In the genomic region with DNA sequence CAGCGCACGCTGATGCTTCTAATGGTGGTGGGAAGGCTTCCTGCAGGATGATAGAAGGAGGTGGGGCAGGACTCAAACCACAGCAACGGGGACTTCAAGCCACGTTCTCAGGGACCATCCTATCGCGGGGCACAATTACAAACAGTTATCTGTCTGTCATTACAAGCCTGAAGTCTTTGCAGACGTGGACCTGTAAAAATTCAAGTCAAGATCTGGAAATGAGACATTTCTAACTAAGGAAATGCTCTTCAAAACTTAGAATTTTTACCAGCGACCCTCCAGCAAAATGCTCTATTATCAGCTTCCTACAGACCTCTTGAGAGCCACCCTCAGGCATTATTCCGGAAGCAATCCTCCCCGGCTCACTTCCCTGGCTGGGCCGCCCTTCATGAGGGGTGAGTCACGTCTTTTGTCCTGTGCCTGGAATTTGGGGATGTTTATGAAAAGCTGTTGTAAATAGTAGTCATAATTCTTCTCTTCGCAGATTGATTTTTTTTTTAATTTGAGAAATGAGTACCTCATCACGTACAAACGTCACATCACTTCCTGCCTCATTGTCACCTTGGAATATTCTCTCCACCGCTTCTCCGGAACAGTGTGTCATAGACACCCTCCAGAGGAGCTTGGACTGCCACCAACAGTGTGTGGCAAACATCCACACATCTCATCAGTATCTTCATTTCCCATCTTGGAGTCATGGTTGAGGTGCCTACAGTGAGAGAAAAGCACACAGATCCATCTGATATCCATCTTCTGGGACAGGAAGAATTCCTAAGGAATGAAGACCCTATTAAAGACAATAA, we compare ENCODE assay signal across 9 mouse cellular contexts. TPM values are rescaled to one million over a fixed set of nuclear protein-coding genes. Genes with fewer than 3 reads are reported as not detected.
DNase-seq lines count a peak whose midpoint lies in the region; ATAC-seq and TF ChIP-seq lines count a peak whose summit lies in the region.
"Had no signal": no experiment of that assay in that cellular context is flagged by ENCODE, and none has a peak within 500 bp of the region (broad histone marks: within the 10 kb centered on the region; RNA-seq: fewer than 3 reads in every experiment).

No protein-coding gene starts in this region.

- 0 out of 2 replicates have a peak overlapping the region, but pooled peaks have one; percentile 3 for H3K4me2 ChIP-seq in heart, embryonic 14.5 days (ENCODE audit: low read length)
- H3K4me2 ChIP-seq in forebrain, postnatal 0 days (ENCODE audit: low read depth), result no peak overlapping the region
- H3K4me2 ChIP-seq: hindbrain, embryonic 13.5 days had no signal

- WGBS in heart, embryonic 10.5 days, result 56% methylated on average over 17 of the region's 17 CpGs
- WGBS in heart, embryonic 14.5 days, result 49% methylated on average over 17 of the region's 17 CpGs
- 77% methylated on average over 17 of the region's 17 CpGs for WGBS in forebrain, postnatal 0 days

- no peaks in the 10 kb centered on the region for H3K27me3 ChIP-seq in heart, embryonic 10.5 days (ENCODE audit: insufficient read depth, poor library complexity, severe bottlenecking)
- H3K27me3 ChIP-seq in heart, embryonic 14.5 days (ENCODE audit: control insufficient read depth, insufficient read depth, low read length), result no peaks in the 10 kb centered on the region
- no peaks in the 10 kb centered on the region for H3K27me3 ChIP-seq in forebrain, postnatal 0 days (ENCODE audit: insufficient read depth, low read length)
- H3K27me3 ChIP-seq: hindbrain, embryonic 13.5 days had no signal

- no peaks in the 10 kb centered on the region for H3K36me3 ChIP-seq in heart, embryonic 10.5 days
- H3K36me3 ChIP-seq in heart, embryonic 14.5 days (ENCODE audit: control insufficient read depth, insufficient read depth, low read length), result no peaks in the 10 kb centered on the region
- no peaks in the 10 kb centered on the region for H3K36me3 ChIP-seq in forebrain, postnatal 0 days (ENCODE audit: insufficient read depth)
- H3K36me3 ChIP-seq: hindbrain, embryonic 13.5 days had no signal

- peak; percentile 35 to 69 for DNase-seq in heart, adult 18-20 months
- DNase-seq in heart, embryonic 10.5 days (ENCODE audit: low spot score), result no peak
- DNase-seq in kidney, postnatal 25 days, result peak; percentile 49 to 82
- DNase-seq in lung, postnatal 4 days, result peak; percentile 64 to 84
- DNase-seq in cerebellum, adult 8-10 months, result no peak
- no peak for DNase-seq in gastrocnemius, postnatal 4 days (ENCODE audit: low spot score in 2 of 2)
- DNase-seq in forebrain, postnatal 0 days, result no peak

- peak; percentile 46; the same call in 1 of the 2 replicates for ATAC-seq in heart, embryonic 14.5 days (ENCODE audit: insufficient number of reproducible peaks, insufficient read depth, low FRiP score, low read depth)
- no peak for ATAC-seq in forebrain, postnatal 0 days

- H3K4me3 ChIP-seq in heart, embryonic 10.5 days, result no peak overlapping the region
- H3K4me3 ChIP-seq in heart, embryonic 14.5 days (ENCODE audit: control insufficient read depth in 1 of 2, insufficient read depth in 1 of 2, low read depth in 1 of 2, low read length in 2 of 2), result no peak overlapping the region
- H3K4me3 ChIP-seq in forebrain, postnatal 0 days (ENCODE audit: low read depth, low read length), result no peak overlapping the region
- H3K4me3 ChIP-seq: hindbrain, embryonic 13.5 days had no signal

- H3K4me1 ChIP-seq in heart, embryonic 10.5 days, result peaks cover 12% of the 10 kb centered on the region
- H3K4me1 ChIP-seq in heart, embryonic 14.5 days (ENCODE audit: control insufficient read depth in 2 of 2, insufficient read depth in 2 of 2, low read length in 2 of 2), result peaks cover 0 to 8% of the 10 kb centered on the region in 2 experiments; a peak in 1 of 4 replicates
- H3K4me1 ChIP-seq in forebrain, postnatal 0 days (ENCODE audit: insufficient read depth), result no peaks in the 10 kb centered on the region
- H3K4me1 ChIP-seq: hindbrain, embryonic 13.5 days had no signal

- no peak overlapping the region for H3K9ac ChIP-seq in heart, embryonic 14.5 days (ENCODE audit: low read length)
- no peak overlapping the region for H3K9ac ChIP-seq in forebrain, postnatal 0 days
- H3K9ac ChIP-seq: hindbrain, embryonic 13.5 days had no signal

- H3K27ac ChIP-seq in heart, embryonic 10.5 days, result no peak overlapping the region
- H3K27ac ChIP-seq in heart, embryonic 14.5 days (replicated peaks in 1 of 2; ENCODE audit: control insufficient read depth in 1 of 2, insufficient read depth in 1 of 2, low read depth in 2 of 2, low read length in 2 of 2), result peak overlapping the region; percentile 47 to 64
- H3K27ac ChIP-seq in forebrain, postnatal 0 days (ENCODE audit: low read depth, low read length), result no peak overlapping the region
- H3K27ac ChIP-seq: hindbrain, embryonic 13.5 days had no signal

- no peaks in the 10 kb centered on the region for H3K9me3 ChIP-seq in heart, embryonic 10.5 days
- no peaks in the 10 kb centered on the region for H3K9me3 ChIP-seq in heart, embryonic 14.5 days (ENCODE audit: control insufficient read depth, low read length)
- H3K9me3 ChIP-seq in forebrain, postnatal 0 days (ENCODE audit: low read length), result no peaks in the 10 kb centered on the region
- H3K9me3 ChIP-seq: hindbrain, embryonic 13.5 days had no signal

- TF ChIP-seq CTCF in forebrain, postnatal 0 days (IDR thresholded peaks at IDR 0.05; ENCODE audit: low read depth), result no peak

RNA-seq across cellular contexts. Expression of a gene that starts 23.6 kb away (rescaled TPM):
- total RNA-seq in heart, adult 18-20 months (2021), result 10 to 100 TPM in 1 of 2 experiments, 1 to 10 TPM in 1; 8.2 to 10.9 TPM
- polyA plus RNA-seq in heart, embryonic 10.5 days (2016; fragmentation: Nextera tagmentation; extraction: Ambion mirVana), result 3.5 and 3.8 TPM in 2 replicates
- 2.8 and 3.5 TPM in 2 replicates for polyA plus RNA-seq in heart, embryonic 14.5 days (2014; fragmentation: Nextera tagmentation; extraction: Ambion mirVana)
- total RNA-seq in gastrocnemius, postnatal 4 days (2021), result 1 to 10 TPM; 3.4 to 4.3 TPM
- total RNA-seq in forebrain, postnatal 0 days (2014; rRNA removed), result 3.2 and 3.4 TPM in 2 replicates
- 3.7 and 4.6 TPM in 2 replicates for polyA plus RNA-seq in forebrain, postnatal 0 days (2015; fragmentation: Nextera tagmentation; extraction: Ambion mirVana)

RNA-seq across cellular contexts. Expression of a gene that starts 38.9 kb away (rescaled TPM):
- 10 to 100 TPM; 82.2 to 93.8 TPM for total RNA-seq in heart, adult 18-20 months (2021)
- 52.2 and 82.7 TPM in 2 replicates for polyA plus RNA-seq in heart, embryonic 10.5 days (2016; fragmentation: Nextera tagmentation; extraction: Ambion mirVana)
- 128 and 129 TPM in 2 replicates for polyA plus RNA-seq in heart, embryonic 14.5 days (2014; fragmentation: Nextera tagmentation; extraction: Ambion mirVana)
- 1 to 10 TPM; 2.6 TPM for total RNA-seq in gastrocnemius, postnatal 4 days (2021)
- 33.1 and 45.7 TPM in 2 replicates for total RNA-seq in forebrain, postnatal 0 days (2014; rRNA removed)
- polyA plus RNA-seq in forebrain, postnatal 0 days (2015; fragmentation: Nextera tagmentation; extraction: Ambion mirVana), result 30.2 and 35.4 TPM in 2 replicates

RNA-seq across cellular contexts. Expression of a gene that starts 58.0 kb away (rescaled TPM):
- 100 to 1,000 TPM; 171 to 202 TPM for total RNA-seq in heart, adult 18-20 months (2021)
- 392 and 458 TPM in 2 replicates for polyA plus RNA-seq in heart, embryonic 10.5 days (2016; fragmentation: Nextera tagmentation; extraction: Ambion mirVana)
- 316 and 345 TPM in 2 replicates for polyA plus RNA-seq in heart, embryonic 14.5 days (2014; fragmentation: Nextera tagmentation; extraction: Ambion mirVana)
- total RNA-seq in gastrocnemius, postnatal 4 days (2021), result 100 to 1,000 TPM; 128 to 151 TPM
- 419 and 481 TPM in 2 replicates for total RNA-seq in forebrain, postnatal 0 days (2014; rRNA removed)
- polyA plus RNA-seq in forebrain, postnatal 0 days (2015; fragmentation: Nextera tagmentation; extraction: Ambion mirVana), result 513 and 619 TPM in 2 replicates

Comparison
In these comparisons a context has a peak if more than half of its experiments do, and no peak if none do; other contexts are left out.
1. DNase-seq: peak in heart, adult 18-20 months (2 of 2), kidney, postnatal 25 days (2 of 2) and lung, postnatal 4 days (2 of 2); none in heart, embryonic 10.5 days (single experiment), cerebellum, adult 8-10 months (single experiment), gastrocnemius, postnatal 4 days (0 of 2) and forebrain, postnatal 0 days (single experiment).
2. H3K27ac ChIP-seq: peak in heart, embryonic 14.5 days (2 of 2); none in heart, embryonic 10.5 days (single experiment) and forebrain, postnatal 0 days (single experiment).